Mouse (Mus musculus) neural tube, embryonic 15.5 days (tissue): ENCODE data around the gene Kctd12b. TPM values are rescaled to one million over a fixed set of nuclear protein-coding genes. Genes with fewer than 3 reads are reported as not detected.

Experiments used
- ATAC-seq: fragments of 200-750 bp; cut with Nextera tagmentation; 2 replicates; pipeline ENCODE4 v1.8.0; 2017; ENCODE audit warnings: mild to moderate bottlenecking, moderate TSS enrichment, moderate library complexity; ENCODE audit not compliant: low FRiP score
- H3K27ac ChIP-seq: fragments of 300-500 bp; sonication (generic); replicated peaks from 2 replicates; pipeline ENCODE4 v1.5.1; 2015; ENCODE audit warnings: mild to moderate bottlenecking, inconsistent platforms
- H3K27me3 ChIP-seq: fragments of 300-500 bp; sonication (generic); replicated peaks from 2 replicates; pipeline ENCODE4 v1.6.1; 2015; ENCODE audit warnings: inconsistent platforms
- H3K36me3 ChIP-seq: fragments of 300-500 bp; sonication (generic); 2 replicates; pipeline ENCODE4 v1.6.1; 2015; ENCODE audit warnings: inconsistent platforms
- H3K4me1 ChIP-seq: fragments of 300-500 bp; sonication (generic); 2 replicates; pipeline ENCODE4 v1.6.1; 2015; ENCODE audit warnings: inconsistent platforms
- H3K4me2 ChIP-seq: fragments of 300-500 bp; sonication (generic); 2 replicates; pipeline ENCODE4 v1.6.1; 2015; ENCODE audit warnings: inconsistent platforms, mild to moderate bottlenecking, moderate library complexity
- H3K4me3 ChIP-seq: fragments of 300-500 bp; sonication (generic); replicated peaks from 2 replicates; pipeline ENCODE4 v1.5.1; 2015; ENCODE audit warnings: mild to moderate bottlenecking, inconsistent platforms
- H3K9ac ChIP-seq: fragments of 300-500 bp; sonication (generic); replicated peaks from 2 replicates; pipeline ENCODE4 v1.6.1; 2015; ENCODE audit warnings: mild to moderate bottlenecking, inconsistent platforms
- H3K9me3 ChIP-seq: fragments of 300-500 bp; sonication (generic); replicated peaks from 2 replicates; pipeline ENCODE4 v1.6.1; 2016; ENCODE audit warnings: inconsistent platforms
- WGBS: fragments of 180-500 bp; shearing (Covaris S2); methylation state at CpG from one replicate; pipeline ENCODE4 v1.1.7; 2015; ENCODE audit warnings: mixed read lengths; 5-methylcytosine and 5-hydroxymethylcytosine counted together
- polyA plus RNA-seq: library from polyadenylated mRNA; unstranded; fragments of >200 nt; fragmentation: Nextera tagmentation; extraction: Ambion mirVana; gene quantifications from 2 replicates; pipeline ENCODE4 v1.2.1, GENCODE M21; 2015

Gene Kctd12b
- polyA plus RNA-seq, 1 experiment from 2014 or later = 2.6 TPM

GRCm38 (mm10) chrX:153640615-153641014, 55.6 kb downstream of the Kctd12b start:
- no peaks in the 10 kb centered on the region for H3K9me3 ChIP-seq
- no peaks in the 10 kb centered on the region for H3K27me3 ChIP-seq
- no peak overlapping the region for H3K27ac ChIP-seq
- H3K4me3 ChIP-seq = no peak overlapping the region
- H3K9ac ChIP-seq = no peak overlapping the region
- no peaks in the 10 kb centered on the region for H3K4me1 ChIP-seq
- no peak for ATAC-seq
- H3K4me2 ChIP-seq = no peak overlapping the region
- no peaks in the 10 kb centered on the region for H3K36me3 ChIP-seq
- WGBS = 79% methylated on average over 3 of the region's 3 CpGs

GRCm38 (mm10) chrX:153636247-153636646, 59.9 kb downstream of the Kctd12b start:
- no peak for ATAC-seq
- H3K4me3 ChIP-seq = no peak overlapping the region

More at GRCm38 (mm10) chrX:153636247-153636646, 59.9 kb downstream of the Kctd12b start:
- Histone ChIP-seq H3K4me1 (no peaks in the 10 kb centered on the region), H3K9ac (no peak overlapping the region), H3K9me3 (no peaks in the 10 kb centered on the region), H3K27ac (no peak overlapping the region), H3K27me3 (no peaks in the 10 kb centered on the region), H3K4me2 (no peak overlapping the region), H3K36me3 (no peaks in the 10 kb centered on the region)
- 0% methylated on average over 1 of the region's 1 CpGs for WGBS

Other genes with a start within 250 kb of the Kctd12b start
- gene Ubqln2, start 198.2 kb downstream of the Kctd12b start, polyA plus RNA-seq = 38.5 and 42.0 TPM in 2 replicates
- gene Cypt3, start 137.8 kb downstream of the Kctd12b start, polyA plus RNA-seq = not detected in 2 replicates
- 144 and 163 TPM in 2 replicates for gene Nbdy, start 27.2 kb upstream of the Kctd12b start, polyA plus RNA-seq
- 26.2 and 26.5 TPM in 2 replicates for gene Spin2c, start 135.8 kb upstream of the Kctd12b start, polyA plus RNA-seq